Mouse (Mus musculus): ENCODE results near the gene Gpc4. TPM values are rescaled to one million over a fixed set of nuclear protein-coding genes. Genes with fewer than 3 reads are reported as not detected.

Gene Gpc4
- 70.3 and 82.2 TPM in 2 replicates for polyA plus RNA-seq (2015; fragmentation: Nextera tagmentation; extraction: Ambion mirVana)

- Histone ChIP-seq H3K4me3 (peak within 1 kb of the TSS; percentile 60), H3K27ac (peak within 1 kb of the TSS; percentile 77), H3K27me3 (peaks cover 27% of the 10 kb centered on the region), H3K36me3 (no peaks in the 10 kb centered on the region), H3K9me3 (no peaks in the 10 kb centered on the region), H3K4me1 (peaks cover 15% of the 10 kb centered on the region), H3K9ac (peak within 1 kb of the TSS; percentile 80), H3K4me2 (peak within 1 kb of the TSS; percentile 59)
- ATAC-seq (ENCODE audit: insufficient number of reproducible peaks, insufficient read depth, low FRiP score, low TSS enrichment, low read depth) = peak; percentile 86
- 26% methylated on average over 69 of the region's 76 CpGs for WGBS
Measured at GRCm38 (mm10) chrX:52164738-52165554, at the start of gene Gpc4. Gene Gpc4, minus strand, starts transcription at chrX:52165252.

GRCm38 (mm10) chrX:52212846-52213245 lies 47.8 kb upstream of the Gpc4 start:
- no peaks in the 10 kb centered on the region for H3K4me1 ChIP-seq
- no peaks in the 10 kb centered on the region for H3K36me3 ChIP-seq
- H3K4me2 ChIP-seq = no peak overlapping the region
- no peak for ATAC-seq (ENCODE audit: insufficient number of reproducible peaks, insufficient read depth, low FRiP score, low TSS enrichment, low read depth)
- no peak overlapping the region for H3K4me3 ChIP-seq
- no peak overlapping the region for H3K9ac ChIP-seq
- WGBS = 54% methylated on average over 4 of the region's 4 CpGs
- no peaks in the 10 kb centered on the region for H3K9me3 ChIP-seq
- H3K27ac ChIP-seq = no peak overlapping the region
- no peaks in the 10 kb centered on the region; the same call in 1 of the 2 replicates for H3K27me3 ChIP-seq

- H3K4me3 ChIP-seq = no peak overlapping the region
- no peak overlapping the region for H3K27ac ChIP-seq
- no peaks in the 10 kb centered on the region for H3K36me3 ChIP-seq
- ATAC-seq (ENCODE audit: insufficient number of reproducible peaks, insufficient read depth, low FRiP score, low TSS enrichment, low read depth) = no peak
- WGBS = 27% methylated on average over 6 of the region's 6 CpGs
- H3K9me3 ChIP-seq = no peaks in the 10 kb centered on the region
- no peak overlapping the region for H3K9ac ChIP-seq
- no peak overlapping the region for H3K4me2 ChIP-seq
- H3K27me3 ChIP-seq = peaks cover 7% of the 10 kb centered on the region; the same call in 1 of the 2 replicates
- H3K4me1 ChIP-seq = peaks cover 3% of the 10 kb centered on the region; the same call in 1 of the 2 replicates
Measured at GRCm38 (mm10) chrX:52199836-52200235, 34.8 kb upstream of the Gpc4 start.

- no peak for ATAC-seq (ENCODE audit: insufficient number of reproducible peaks, insufficient read depth, low FRiP score, low TSS enrichment, low read depth)
- peak overlapping the region; percentile 26; the same call in 1 of the 2 replicates for H3K4me2 ChIP-seq
- no peak overlapping the region for H3K4me3 ChIP-seq
- H3K27me3 ChIP-seq = peaks cover 3% of the 10 kb centered on the region
- H3K27ac ChIP-seq = 0 out of 2 replicates have a peak overlapping the region, but pooled peaks have one; percentile 39
- H3K9me3 ChIP-seq = no peaks in the 10 kb centered on the region
- 30% methylated on average over 4 of the region's 4 CpGs for WGBS
- 0 out of 2 replicates have a peak, but pooled peaks cover 8% of the 10 kb centered on the region for H3K4me1 ChIP-seq
- no peak overlapping the region for H3K9ac ChIP-seq
- no peaks in the 10 kb centered on the region for H3K36me3 ChIP-seq
Measured at GRCm38 (mm10) chrX:52193311-52193968, 28.4 kb upstream of the Gpc4 start.

GRCm38 (mm10) chrX:52189094-52189493 lies 24.0 kb upstream of the Gpc4 start:
- no peak overlapping the region for H3K9ac ChIP-seq

GRCm38 (mm10) chrX:52183551-52184442 lies 18.7 kb upstream of the Gpc4 start:
- Histone ChIP-seq H3K4me3 (no peak overlapping the region), H3K9me3 (no peaks in the 10 kb centered on the region), H3K9ac (no peak overlapping the region), H3K4me2 (no peak overlapping the region), H3K4me1 (peaks cover 5% of the 10 kb centered on the region; the same call in 1 of the 2 replicates), H3K27ac (no peak overlapping the region), H3K36me3 (no peaks in the 10 kb centered on the region), H3K27me3 (peaks cover 9% of the 10 kb centered on the region)
- ATAC-seq (ENCODE audit: insufficient number of reproducible peaks, insufficient read depth, low FRiP score, low TSS enrichment, low read depth) = no peak
- WGBS = 37% methylated on average over 5 of the region's 5 CpGs

More at GRCm38 (mm10) chrX:52189094-52189493, 24.0 kb upstream of the Gpc4 start:
- Histone ChIP-seq H3K4me3 (no peak overlapping the region), H3K27me3 (peaks cover 7% of the 10 kb centered on the region), H3K4me1 (0 out of 2 replicates have a peak, but pooled peaks cover 8% of the 10 kb centered on the region), H3K4me2 (no peak overlapping the region), H3K9me3 (no peaks in the 10 kb centered on the region), H3K27ac (no peak overlapping the region), H3K36me3 (no peaks in the 10 kb centered on the region)
- WGBS = 20% methylated on average over 4 of the region's 4 CpGs
- no peak for ATAC-seq (ENCODE audit: insufficient number of reproducible peaks, insufficient read depth, low FRiP score, low TSS enrichment, low read depth)

- H3K9me3 ChIP-seq = no peaks in the 10 kb centered on the region
- no peak overlapping the region for H3K9ac ChIP-seq
- H3K27ac ChIP-seq = no peak overlapping the region
- no peak for ATAC-seq (ENCODE audit: insufficient number of reproducible peaks, insufficient read depth, low FRiP score, low TSS enrichment, low read depth)
- peaks cover 9% of the 10 kb centered on the region; the same call in 1 of the 2 replicates for H3K27me3 ChIP-seq
- WGBS = 65% methylated on average over 2 of the region's 2 CpGs
- H3K36me3 ChIP-seq = no peaks in the 10 kb centered on the region
- no peak overlapping the region for H3K4me2 ChIP-seq
- H3K4me1 ChIP-seq = peaks cover 5% of the 10 kb centered on the region; the same call in 1 of the 2 replicates
- no peak overlapping the region for H3K4me3 ChIP-seq
Measured at GRCm38 (mm10) chrX:52181401-52181800, 16.3 kb upstream of the Gpc4 start.

GRCm38 (mm10) chrX:52177067-52177466 lies 12.0 kb upstream of the Gpc4 start:
- no peak for ATAC-seq (ENCODE audit: insufficient number of reproducible peaks, insufficient read depth, low FRiP score, low TSS enrichment, low read depth)
- no peak overlapping the region for H3K4me2 ChIP-seq
- H3K9me3 ChIP-seq = no peaks in the 10 kb centered on the region
- no peaks in the 10 kb centered on the region for H3K36me3 ChIP-seq
- no peak overlapping the region for H3K9ac ChIP-seq
- H3K4me1 ChIP-seq = no peaks in the 10 kb centered on the region
- H3K4me3 ChIP-seq = no peak overlapping the region
- H3K27ac ChIP-seq = no peak overlapping the region
- WGBS = 71% methylated on average over 4 of the region's 4 CpGs
- H3K27me3 ChIP-seq = peaks cover 5% of the 10 kb centered on the region; the same call in 1 of the 2 replicates

GRCm38 (mm10) chrX:52167519-52168244 lies 2.6 kb upstream of the Gpc4 start:
- Histone ChIP-seq H3K27ac (no peak overlapping the region), H3K9ac (no peak overlapping the region), H3K4me1 (peaks cover 8% of the 10 kb centered on the region), H3K9me3 (no peaks in the 10 kb centered on the region), H3K4me3 (no peak overlapping the region), H3K36me3 (no peaks in the 10 kb centered on the region), H3K27me3 (peaks cover 26% of the 10 kb centered on the region), H3K4me2 (no peak overlapping the region)
- 41% methylated on average over 6 of the region's 6 CpGs for WGBS
- ATAC-seq (ENCODE audit: insufficient number of reproducible peaks, insufficient read depth, low FRiP score, low TSS enrichment, low read depth) = no peak

- Histone ChIP-seq H3K9me3 (no peaks in the 10 kb centered on the region), H3K4me3 (peak overlapping the region; percentile 60), H3K27me3 (peaks cover 27% of the 10 kb centered on the region), H3K9ac (no peak overlapping the region), H3K4me1 (peaks cover 15% of the 10 kb centered on the region), H3K4me2 (peak overlapping the region; percentile 59), H3K36me3 (no peaks in the 10 kb centered on the region), H3K27ac (no peak overlapping the region)
- no peak for ATAC-seq (ENCODE audit: insufficient number of reproducible peaks, insufficient read depth, low FRiP score, low TSS enrichment, low read depth)
- 36% methylated on average over 5 of the region's 7 CpGs for WGBS
Measured at GRCm38 (mm10) chrX:52165555-52165938, 495 bp upstream of the Gpc4 start.

Measured in embryonic facial prominence, embryonic 13.5 days (tissue).